Mouse (Mus musculus): ENCODE data around the gene Itga1. TPM values are rescaled to one million over a fixed set of nuclear protein-coding genes. Genes with fewer than 3 reads are reported as not detected.

The Itga1 gene
- total RNA-seq (2021), result 10 to 100 TPM; 13.7 to 13.9 TPM

- peak; percentile 47 for DNase-seq
- intact Hi-C loops (cut with DNase I), result no loop called here
Measured at GRCm38 (mm10) chr13:115101355-115102191, at the start of gene Itga1, which contains the start of gene Gm49395. Itga1 (minus strand) TSS chr13:115101964. Gm49395 (minus strand) TSS chr13:115101921.

GRCm38 (mm10) chr13:115150602-115151001 lies 48.8 kb upstream of the Itga1 start:
- intact Hi-C loops (cut with DNase I), result no loop called here
- no peak for DNase-seq

GRCm38 (mm10) chr13:115149849-115150248 lies 48.1 kb upstream of the Itga1 start:
- DNase-seq, result no peak
- intact Hi-C loops (cut with DNase I), result no loop called here

GRCm38 (mm10) chr13:115143575-115143974 lies 41.8 kb upstream of the Itga1 start:
- intact Hi-C loops (cut with DNase I), result no loop called here

GRCm38 (mm10) chr13:115142066-115142465 lies 40.3 kb upstream of the Itga1 start:
- no peak for DNase-seq

More at GRCm38 (mm10) chr13:115143575-115143974, 41.8 kb upstream of the Itga1 start:
- DNase-seq, result no peak

GRCm38 (mm10) chr13:115138513-115138912 lies 36.7 kb upstream of the Itga1 start:
- intact Hi-C loops (cut with DNase I), result no loop called here
- no peak for DNase-seq

More at GRCm38 (mm10) chr13:115142066-115142465, 40.3 kb upstream of the Itga1 start:
- intact Hi-C loops (cut with DNase I), result no loop called here

- no peak for DNase-seq
- intact Hi-C loops (cut with DNase I), result no loop called here
Measured at GRCm38 (mm10) chr13:115136761-115137160, 35.0 kb upstream of the Itga1 start.

- intact Hi-C loops (cut with DNase I), result no loop called here
- no peak for DNase-seq
Measured at GRCm38 (mm10) chr13:115132435-115132834, 30.7 kb upstream of the Itga1 start.

GRCm38 (mm10) chr13:115131381-115131780 lies 29.6 kb upstream of the Itga1 start:
- no peak for DNase-seq
- intact Hi-C loops (cut with DNase I), result no loop called here

GRCm38 (mm10) chr13:115130035-115130434 lies 28.3 kb upstream of the Itga1 start:
- intact Hi-C loops (cut with DNase I), result no loop called here
- no peak for DNase-seq

GRCm38 (mm10) chr13:115127826-115128225 lies 26.1 kb upstream of the Itga1 start:
- DNase-seq, result no peak
- intact Hi-C loops (cut with DNase I), result no loop called here

- no peak for DNase-seq
- intact Hi-C loops (cut with DNase I), result no loop called here
Measured at GRCm38 (mm10) chr13:115126534-115126933, 24.8 kb upstream of the Itga1 start.

- no peak for DNase-seq
- intact Hi-C loops (cut with DNase I), result no loop called here
Measured at GRCm38 (mm10) chr13:115125130-115125529, 23.4 kb upstream of the Itga1 start.

GRCm38 (mm10) chr13:115124521-115124920 lies 22.8 kb upstream of the Itga1 start:
- DNase-seq, result no peak
- intact Hi-C loops (cut with DNase I), result no loop called here

- intact Hi-C loops (cut with DNase I), result no loop called here
- no peak for DNase-seq
Measured at GRCm38 (mm10) chr13:115118756-115119155, 17.0 kb upstream of the Itga1 start.

GRCm38 (mm10) chr13:115118195-115118594 lies 16.4 kb upstream of the Itga1 start:
- DNase-seq, result no peak
- intact Hi-C loops (cut with DNase I), result no loop called here

GRCm38 (mm10) chr13:115116930-115117621 lies 15.3 kb upstream of the Itga1 start:
- intact Hi-C loops (cut with DNase I), result no loop called here
- DNase-seq, result no peak

GRCm38 (mm10) chr13:115109628-115110027 lies 7.9 kb upstream of the Itga1 start:
- no peak for DNase-seq
- intact Hi-C loops (cut with DNase I), result no loop called here

GRCm38 (mm10) chr13:115107436-115107835 lies 5.7 kb upstream of the Itga1 start:
- intact Hi-C loops (cut with DNase I), result no loop called here
- DNase-seq, result no peak

GRCm38 (mm10) chr13:115106183-115106582 lies 4.4 kb upstream of the Itga1 start:
- no peak for DNase-seq
- intact Hi-C loops (cut with DNase I), result no loop called here

GRCm38 (mm10) chr13:115102754-115103153 lies 990 bp upstream of the Itga1 start:
- intact Hi-C loops (cut with DNase I), result no loop called here
- DNase-seq, result no peak
